Mouse (Mus musculus): Measurements from ENCODE around the gene Pkig. TPM values are rescaled to one million over a fixed set of nuclear protein-coding genes. Genes with fewer than 3 reads are reported as not detected.

Gene Pkig
- polyA plus RNA-seq, 1 experiment from 2014 or later = 187 TPM

- WGBS = 81% methylated on average over 3 of the region's 3 CpGs
- no peak overlapping the region for H3K4me2 ChIP-seq (replicated peaks; ENCODE audit: low read depth, low read length)
- H3K9ac ChIP-seq (replicated peaks; ENCODE audit: low read length) = no peak overlapping the region
- H3K4me1 ChIP-seq (ENCODE audit: insufficient read depth, low read length) = peaks cover 25% of the 10 kb centered on the region
- ATAC-seq (ENCODE audit: low FRiP score, low TSS enrichment) = no peak
- H3K36me3 ChIP-seq (ENCODE audit: insufficient read depth, low read length) = no peaks in the 10 kb centered on the region
- H3K4me3 ChIP-seq (ENCODE audit: low read length) = no peak overlapping the region
- peak overlapping the region; percentile 23; the same call in 1 of the 2 replicates for H3K27ac ChIP-seq (ENCODE audit: low read length)
- no peaks in the 10 kb centered on the region for H3K27me3 ChIP-seq (ENCODE audit: insufficient read depth, low read length)
- H3K9me3 ChIP-seq (ENCODE audit: low read length) = no peaks in the 10 kb centered on the region
These were observed 55.2 kb downstream of the Pkig start for GRCm38 (mm10) chr2:163713340-163713739.

DNA sequence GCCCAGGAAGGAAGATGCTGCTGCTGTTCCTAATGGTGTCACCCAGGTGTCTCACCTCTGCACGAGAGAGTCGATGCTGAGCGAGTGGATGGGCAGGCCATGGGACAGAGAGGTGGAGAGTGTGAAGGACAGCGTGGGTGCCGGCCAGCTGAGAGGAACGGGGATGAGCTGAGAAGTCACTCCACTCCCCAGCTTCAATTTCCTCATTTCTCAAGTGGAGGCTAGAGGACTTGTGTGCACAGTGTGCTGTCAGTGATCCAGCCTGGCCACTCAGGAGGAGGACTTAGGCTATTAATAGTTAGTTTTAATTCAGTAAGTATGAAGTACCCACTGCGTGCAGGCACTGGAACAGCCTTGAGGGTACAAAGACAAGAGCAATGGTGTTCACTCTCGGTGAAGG lies 58.3 kb downstream of the Pkig start:
- H3K4me1 ChIP-seq (ENCODE audit: insufficient read depth, low read length) = peaks cover 20% of the 10 kb centered on the region
- 0 out of 2 replicates have a peak, but pooled peaks cover 2% of the 10 kb centered on the region for H3K36me3 ChIP-seq (ENCODE audit: insufficient read depth, low read length)
- no peak overlapping the region for H3K9ac ChIP-seq (replicated peaks; ENCODE audit: low read length)
- no peak overlapping the region for H3K4me3 ChIP-seq (ENCODE audit: low read length)
- H3K9me3 ChIP-seq (ENCODE audit: low read length) = no peaks in the 10 kb centered on the region
- H3K4me2 ChIP-seq (replicated peaks; ENCODE audit: low read depth, low read length) = no peak overlapping the region
- 41% methylated on average over 8 of the region's 8 CpGs for WGBS
- H3K27ac ChIP-seq (ENCODE audit: low read length) = peak overlapping the region; percentile 41; the same call in 1 of the 2 replicates
- no peak for ATAC-seq (ENCODE audit: low FRiP score, low TSS enrichment)
- no peaks in the 10 kb centered on the region for H3K27me3 ChIP-seq (ENCODE audit: insufficient read depth, low read length)

DNA sequence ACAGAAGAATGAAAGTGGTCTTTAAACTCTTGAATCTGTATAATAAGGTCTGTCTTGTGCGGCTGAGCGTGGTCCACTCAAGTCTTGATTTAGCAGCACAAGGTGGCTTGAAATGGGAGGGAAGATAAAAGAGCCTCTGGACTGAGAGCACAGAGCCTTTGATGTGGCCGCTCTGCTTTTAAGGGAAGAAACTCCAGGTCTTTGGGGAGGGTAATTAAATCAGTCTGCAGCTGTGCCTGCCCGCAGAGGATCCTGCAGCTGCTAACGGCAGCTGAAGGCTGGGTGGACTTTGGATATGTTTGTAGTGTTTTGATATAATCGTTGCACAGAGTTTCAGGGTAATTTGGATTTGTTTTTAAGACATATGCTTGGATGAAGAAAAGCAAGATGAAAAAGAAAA lies 58.7 kb downstream of the Pkig start:
- Histone ChIP-seq H3K36me3 (ENCODE audit: insufficient read depth, low read length) (0 out of 2 replicates have a peak, but pooled peaks cover 5% of the 10 kb centered on the region), H3K9me3 (ENCODE audit: low read length) (no peaks in the 10 kb centered on the region), H3K27ac (ENCODE audit: low read length) (peak overlapping the region; percentile 41; the same call in 1 of the 2 replicates), H3K27me3 (ENCODE audit: insufficient read depth, low read length) (no peaks in the 10 kb centered on the region), H3K9ac (replicated peaks; ENCODE audit: low read length) (no peak overlapping the region), H3K4me3 (ENCODE audit: low read length) (no peak overlapping the region), H3K4me1 (ENCODE audit: insufficient read depth, low read length) (peaks cover 20% of the 10 kb centered on the region), H3K4me2 (replicated peaks; ENCODE audit: low read depth, low read length) (no peak overlapping the region)
- no peak for ATAC-seq (ENCODE audit: low FRiP score, low TSS enrichment)
- WGBS = 16% methylated on average over 6 of the region's 6 CpGs

DNA sequence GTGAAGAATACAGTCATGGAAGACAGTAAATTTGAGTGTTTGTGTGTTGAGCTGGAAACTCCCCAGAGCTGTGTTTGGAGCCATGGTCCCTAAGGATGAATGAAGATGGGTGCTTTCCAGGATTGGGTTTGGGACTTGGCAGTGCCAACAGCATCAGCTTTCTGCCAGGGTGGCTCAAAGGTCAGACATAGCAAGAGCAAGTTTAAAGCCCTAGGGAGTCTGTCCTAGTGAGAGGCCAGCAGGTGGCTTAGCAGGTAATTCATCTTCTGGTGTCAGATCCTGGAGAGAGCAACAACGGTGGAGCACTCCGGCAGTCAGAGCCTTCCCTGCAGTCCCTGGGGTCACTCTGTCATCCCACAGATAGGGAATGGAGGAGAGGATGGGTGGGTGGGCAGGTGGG lies 60.3 kb downstream of the Pkig start:
- 14% methylated on average over 2 of the region's 2 CpGs for WGBS
- Histone ChIP-seq H3K27me3 (ENCODE audit: insufficient read depth, low read length) (no peaks in the 10 kb centered on the region), H3K9ac (replicated peaks; ENCODE audit: low read length) (no peak overlapping the region), H3K27ac (ENCODE audit: low read length) (no peak overlapping the region), H3K4me3 (ENCODE audit: low read length) (no peak overlapping the region), H3K36me3 (ENCODE audit: insufficient read depth, low read length) (peaks cover 11% of the 10 kb centered on the region; the same call in 1 of the 2 replicates), H3K9me3 (ENCODE audit: low read length) (no peaks in the 10 kb centered on the region), H3K4me2 (replicated peaks; ENCODE audit: low read depth, low read length) (no peak overlapping the region), H3K4me1 (ENCODE audit: insufficient read depth, low read length) (peaks cover 9% of the 10 kb centered on the region; the same call in 1 of the 2 replicates)
- ATAC-seq (ENCODE audit: low FRiP score, low TSS enrichment) = no peak

DNA sequence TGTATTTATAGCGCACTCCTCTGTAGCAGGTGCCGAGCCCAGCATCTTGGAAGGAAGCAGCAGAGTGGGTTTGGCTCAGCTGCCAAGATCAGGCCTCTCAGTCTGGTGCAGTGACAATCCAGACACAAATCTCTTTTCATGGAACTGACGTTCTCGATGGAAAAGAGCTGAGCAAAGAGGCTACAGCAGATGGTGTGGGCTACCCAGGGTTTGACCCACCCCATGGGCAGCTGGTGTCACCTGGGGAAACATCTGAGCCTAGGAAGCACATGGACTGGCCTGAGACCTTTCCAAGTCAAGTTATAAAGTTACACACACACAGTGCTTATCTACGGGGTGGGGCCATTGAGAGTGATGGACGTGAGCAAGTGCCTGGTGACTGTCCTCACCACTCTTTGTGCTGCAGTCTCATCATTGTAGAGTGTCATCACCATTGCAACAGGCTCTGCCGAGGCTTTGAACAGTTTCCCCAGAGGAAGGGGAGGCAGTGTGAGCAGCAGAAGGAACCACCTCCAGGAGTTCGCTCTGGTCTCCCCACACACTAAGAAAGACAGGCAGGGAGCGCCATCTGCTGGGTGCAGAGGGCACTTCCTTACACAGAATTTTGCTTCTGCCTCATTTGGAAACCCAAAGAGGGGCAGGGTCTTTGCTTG lies 60.9 kb downstream of the Pkig start:
- 40% methylated on average over 9 of the region's 9 CpGs for WGBS
- no peaks in the 10 kb centered on the region for H3K27me3 ChIP-seq (ENCODE audit: insufficient read depth, low read length)
- H3K9me3 ChIP-seq (ENCODE audit: low read length) = no peaks in the 10 kb centered on the region
- peaks cover 9% of the 10 kb centered on the region; the same call in 1 of the 2 replicates for H3K4me1 ChIP-seq (ENCODE audit: insufficient read depth, low read length)
- H3K4me2 ChIP-seq (replicated peaks; ENCODE audit: low read depth, low read length) = no peak overlapping the region
- no peak overlapping the region for H3K27ac ChIP-seq (ENCODE audit: low read length)
- H3K36me3 ChIP-seq (ENCODE audit: insufficient read depth, low read length) = peaks cover 11% of the 10 kb centered on the region; the same call in 1 of the 2 replicates
- H3K9ac ChIP-seq (replicated peaks; ENCODE audit: low read length) = no peak overlapping the region
- no peak overlapping the region for H3K4me3 ChIP-seq (ENCODE audit: low read length)
- peak; percentile 79 for ATAC-seq (ENCODE audit: low FRiP score, low TSS enrichment)

GRCm38 (mm10) chr2:163719616-163720015 lies 61.4 kb downstream of the Pkig start:
- H3K4me2 ChIP-seq (replicated peaks; ENCODE audit: low read depth, low read length) = no peak overlapping the region
- no peak overlapping the region for H3K4me3 ChIP-seq (ENCODE audit: low read length)
- ATAC-seq (ENCODE audit: low FRiP score, low TSS enrichment) = peak; percentile 16; the same call in 1 of the 2 replicates
- no peak overlapping the region for H3K27ac ChIP-seq (ENCODE audit: low read length)
- peaks cover 11% of the 10 kb centered on the region for H3K36me3 ChIP-seq (ENCODE audit: insufficient read depth, low read length)
- H3K27me3 ChIP-seq (ENCODE audit: insufficient read depth, low read length) = no peaks in the 10 kb centered on the region
- H3K9ac ChIP-seq (replicated peaks; ENCODE audit: low read length) = no peak overlapping the region
- no peaks in the 10 kb centered on the region for H3K9me3 ChIP-seq (ENCODE audit: low read length)
- 47% methylated on average over 4 of the region's 4 CpGs for WGBS
- H3K4me1 ChIP-seq (ENCODE audit: insufficient read depth, low read length) = peaks cover 9% of the 10 kb centered on the region; the same call in 1 of the 2 replicates

DNA sequence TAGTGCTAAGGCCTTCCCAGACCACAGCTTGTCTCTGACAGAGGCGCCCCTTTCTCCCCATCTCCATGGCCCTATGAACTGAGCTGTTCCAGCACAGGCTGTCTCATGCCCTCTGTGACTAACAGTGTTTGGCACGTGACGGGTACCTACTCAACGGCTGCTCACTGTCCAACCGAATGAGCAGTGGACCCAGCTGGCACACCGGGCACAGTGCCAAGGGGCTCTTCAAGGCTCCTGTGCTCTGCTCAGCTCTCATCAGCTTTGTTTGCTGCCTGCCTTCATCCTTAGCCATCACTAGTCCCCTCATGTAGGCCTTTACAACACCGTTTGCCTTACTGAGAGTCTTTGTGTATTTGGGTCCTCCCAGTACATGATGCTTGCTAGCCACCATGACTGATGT lies 64.4 kb downstream of the Pkig start:
- H3K27me3 ChIP-seq (ENCODE audit: insufficient read depth, low read length) = no peaks in the 10 kb centered on the region
- no peak overlapping the region for H3K4me2 ChIP-seq (replicated peaks; ENCODE audit: low read depth, low read length)
- 89% methylated on average over 7 of the region's 7 CpGs for WGBS
- no peak overlapping the region for H3K9ac ChIP-seq (replicated peaks; ENCODE audit: low read length)
- H3K4me3 ChIP-seq (ENCODE audit: low read length) = no peak overlapping the region
- no peak for ATAC-seq (ENCODE audit: low FRiP score, low TSS enrichment)
- H3K9me3 ChIP-seq (ENCODE audit: low read length) = no peaks in the 10 kb centered on the region
- H3K36me3 ChIP-seq (ENCODE audit: insufficient read depth, low read length) = peaks cover 15% of the 10 kb centered on the region
- no peak overlapping the region for H3K27ac ChIP-seq (ENCODE audit: low read length)
- H3K4me1 ChIP-seq (ENCODE audit: insufficient read depth, low read length) = no peaks in the 10 kb centered on the region

DNA sequence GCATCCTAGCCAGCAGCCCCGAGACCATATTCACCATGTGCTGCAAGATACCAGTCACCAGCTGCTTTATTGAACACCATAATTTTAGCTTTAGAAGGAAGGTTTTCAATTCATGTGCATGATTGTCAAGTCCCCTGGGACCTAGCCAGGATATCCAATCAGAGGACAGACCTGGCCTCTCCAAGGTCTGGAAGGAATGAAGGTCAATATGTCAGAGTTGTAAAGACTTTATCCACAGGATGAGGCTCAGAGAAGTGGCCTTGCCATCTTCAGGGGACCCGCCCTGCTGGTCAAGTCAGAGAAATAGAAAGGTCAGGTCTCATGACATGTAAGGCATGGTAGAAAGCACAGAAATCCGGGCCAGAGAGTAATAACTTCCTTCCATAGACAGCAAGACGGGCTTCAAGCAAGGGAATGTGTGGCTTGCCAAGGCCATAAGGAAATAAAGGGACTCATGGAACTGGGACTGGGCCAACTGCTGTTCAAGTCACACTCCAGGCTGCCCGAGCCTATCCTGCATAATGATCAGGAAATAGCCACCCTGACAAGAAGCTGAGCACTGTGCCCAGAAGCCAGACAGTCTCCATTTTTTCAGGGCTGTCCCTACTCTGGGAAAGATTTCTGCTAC lies 68.7 kb downstream of the Pkig start:
- H3K27me3 ChIP-seq (ENCODE audit: insufficient read depth, low read length) = no peaks in the 10 kb centered on the region
- 68% methylated on average over 5 of the region's 5 CpGs for WGBS
- H3K4me3 ChIP-seq (ENCODE audit: low read length) = no peak overlapping the region
- peaks cover 12% of the 10 kb centered on the region for H3K36me3 ChIP-seq (ENCODE audit: insufficient read depth, low read length)
- H3K27ac ChIP-seq (ENCODE audit: low read length) = no peak overlapping the region
- ATAC-seq (ENCODE audit: low FRiP score, low TSS enrichment) = no peak
- no peak overlapping the region for H3K4me2 ChIP-seq (replicated peaks; ENCODE audit: low read depth, low read length)
- H3K4me1 ChIP-seq (ENCODE audit: insufficient read depth, low read length) = no peaks in the 10 kb centered on the region
- H3K9ac ChIP-seq (replicated peaks; ENCODE audit: low read length) = no peak overlapping the region
- no peaks in the 10 kb centered on the region for H3K9me3 ChIP-seq (ENCODE audit: low read length)

GRCm38 (mm10) chr2:163728300-163728699 lies 70.1 kb downstream of the Pkig start:
- no peaks in the 10 kb centered on the region for H3K9me3 ChIP-seq (ENCODE audit: low read length)
- no peak for ATAC-seq (ENCODE audit: low FRiP score, low TSS enrichment)

DNA sequence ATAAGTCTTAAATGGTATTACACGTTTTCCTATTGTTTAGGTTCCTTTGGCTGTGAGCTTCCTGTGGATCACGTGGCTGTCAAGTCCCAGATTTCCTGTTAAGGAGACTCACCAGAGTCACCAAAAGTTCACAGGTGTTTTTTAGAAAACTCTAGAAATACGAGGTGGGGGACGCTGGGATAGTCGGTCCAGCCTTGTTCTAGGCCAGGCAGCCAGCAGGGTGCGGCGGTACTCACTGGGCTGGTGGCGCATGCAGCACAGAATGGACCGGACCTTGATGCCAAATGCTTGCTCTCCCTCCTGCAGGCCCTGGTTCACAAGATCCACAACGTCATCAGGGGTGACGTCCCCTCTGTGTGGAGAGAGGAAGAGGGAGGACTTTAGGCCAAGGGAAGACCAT lies 73.8 kb downstream of the Pkig start:
- no peak overlapping the region for H3K27ac ChIP-seq (ENCODE audit: low read length)
- H3K4me2 ChIP-seq (replicated peaks; ENCODE audit: low read depth, low read length) = no peak overlapping the region
- no peaks in the 10 kb centered on the region for H3K9me3 ChIP-seq (ENCODE audit: low read length)
- no peaks in the 10 kb centered on the region for H3K27me3 ChIP-seq (ENCODE audit: insufficient read depth, low read length)
- 78% methylated on average over 10 of the region's 11 CpGs for WGBS
- no peak overlapping the region for H3K4me3 ChIP-seq (ENCODE audit: low read length)
- peaks cover 10% of the 10 kb centered on the region; the same call in 1 of the 2 replicates for H3K36me3 ChIP-seq (ENCODE audit: insufficient read depth, low read length)
- ATAC-seq (ENCODE audit: low FRiP score, low TSS enrichment) = no peak
- no peak overlapping the region for H3K9ac ChIP-seq (replicated peaks; ENCODE audit: low read length)
- H3K4me1 ChIP-seq (ENCODE audit: insufficient read depth, low read length) = no peaks in the 10 kb centered on the region

More at GRCm38 (mm10) chr2:163728300-163728699, 70.1 kb downstream of the Pkig start:
- Histone ChIP-seq H3K27me3 (ENCODE audit: insufficient read depth, low read length) (no peaks in the 10 kb centered on the region), H3K9ac (replicated peaks; ENCODE audit: low read length) (no peak overlapping the region), H3K4me3 (ENCODE audit: low read length) (no peak overlapping the region), H3K4me1 (ENCODE audit: insufficient read depth, low read length) (no peaks in the 10 kb centered on the region), H3K4me2 (replicated peaks; ENCODE audit: low read depth, low read length) (no peak overlapping the region), H3K27ac (ENCODE audit: low read length) (no peak overlapping the region), H3K36me3 (ENCODE audit: insufficient read depth, low read length) (peaks cover 15% of the 10 kb centered on the region)
- 86% methylated on average over 4 of the region's 4 CpGs for WGBS
